Mouse (Mus musculus) lung, embryonic 14.5 days (tissue): ENCODE measurements around the gene Arhgap33. TPM values are rescaled to one million over a fixed set of nuclear protein-coding genes. Genes with fewer than 3 reads are reported as not detected.

Source experiments
- ATAC-seq: fragments of 200-750 bp; cut with Nextera tagmentation; 2 replicates; pipeline ENCODE4 v1.8.0; 2017; ENCODE audit warnings: mild to moderate bottlenecking, moderate TSS enrichment, moderate library complexity; ENCODE audit not compliant: insufficient read depth
- DNase-seq: peaks from one replicate; pipeline ENCODE4 v3.0.0-alpha.2; 2015
- H3K27ac ChIP-seq: fragments of 300-500 bp; sonication (generic); 2 replicates; pipeline ENCODE4 v1.5.1; 2014; ENCODE audit warnings: low read depth, mild to moderate bottlenecking, moderate library complexity
- H3K27me3 ChIP-seq: fragments of 300-500 bp; sonication (generic); 2 replicates; pipeline ENCODE4 v1.6.1; 2014; ENCODE audit warnings: low read length, control low read depth; ENCODE audit not compliant: insufficient read depth
- H3K36me3 ChIP-seq: fragments of 300-500 bp; sonication (generic); 2 replicates; pipeline ENCODE4 v1.6.1; 2014; ENCODE audit warnings: control low read depth; ENCODE audit not compliant: insufficient read depth
- H3K4me1 ChIP-seq: fragments of 300-500 bp; sonication (generic); 2 replicates; pipeline ENCODE4 v1.6.1; 2014; ENCODE audit warnings: antibody characterized with exemption, control low read depth; ENCODE audit not compliant: insufficient read depth
- H3K4me2 ChIP-seq: fragments of 300-500 bp; sonication (generic); 2 replicates; pipeline ENCODE4 v1.6.1; 2014; ENCODE audit warnings: mild to moderate bottlenecking
- H3K4me3 ChIP-seq: fragments of 300-500 bp; sonication (generic); 2 replicates; pipeline ENCODE4 v1.5.1; 2014; ENCODE audit warnings: low read depth, low read length
- H3K9ac ChIP-seq: fragments of 300-500 bp; sonication (generic); 2 replicates; pipeline ENCODE4 v1.6.1; 2014
- H3K9me3 ChIP-seq: fragments of 300-500 bp; sonication (generic); 2 replicates; pipeline ENCODE4 v1.6.1; 2016; ENCODE audit warnings: low read depth, low read length, control low read depth
- CTCF ChIP-seq: IDR thresholded peaks from 2 replicates; pipeline ENCODE4 v1.5.1; 2016; ENCODE audit warnings: antibody characterized with exemption, low read depth
- whole genome bisulfite sequencing: fragments of 180-500 bp; shearing (Covaris S2); extraction: QIAGEN DNeasy Blood & Tissue Kit; methylation state at CpG from one replicate; pipeline ENCODE4 v1.1.7; 2014; 5-methylcytosine and 5-hydroxymethylcytosine counted together
- polyA plus RNA-seq: library from polyadenylated mRNA; unstranded; fragments of >200 nt; fragmentation: Nextera tagmentation; extraction: Ambion mirVana; gene quantifications from 2 replicates; pipeline ENCODE4 v1.2.1, GENCODE M21; 2014

Arhgap33 gene
- 13.8 and 14.3 TPM in 2 replicates for polyA plus RNA-seq

- peak within 1 kb of the TSS; percentile 50 for H3K27ac ChIP-seq
- no peak for TF ChIP-seq CTCF
- H3K4me1 ChIP-seq, result peaks cover 15% of the 10 kb centered on the region; the same call in 1 of the 2 replicates
- peak; percentile 99 for DNase-seq
- no peaks in the 10 kb centered on the region for H3K27me3 ChIP-seq
- under 1% methylated on average over 68 of the region's 84 CpGs for WGBS
- peaks cover 40% of the 10 kb centered on the region for H3K36me3 ChIP-seq
- peak within 1 kb of the TSS; percentile 65 for H3K4me3 ChIP-seq
- H3K4me2 ChIP-seq, result peak within 1 kb of the TSS; percentile 92
- no peaks in the 10 kb centered on the region for H3K9me3 ChIP-seq
- peak; percentile 89 for ATAC-seq
- H3K9ac ChIP-seq, result peak within 1 kb of the TSS; percentile 69
These were observed at the start of gene Arhgap33 for GRCm38 (mm10) chr7:30534633-30535577. TSS of gene Arhgap33 (minus strand) at chr7:30535060.

GRCm38 (mm10) chr7:30584339-30584738 is 49.5 kb upstream of the Arhgap33 start:
- Histone ChIP-seq H3K27me3 (no peaks in the 10 kb centered on the region), H3K27ac (no peak overlapping the region), H3K4me3 (no peak overlapping the region), H3K36me3 (peaks cover 73% of the 10 kb centered on the region), H3K4me2 (no peak overlapping the region), H3K9ac (no peak overlapping the region), H3K4me1 (no peaks in the 10 kb centered on the region), H3K9me3 (no peaks in the 10 kb centered on the region)
- 87% methylated on average over 10 of the region's 10 CpGs for WGBS
- no peak for TF ChIP-seq CTCF
- DNase-seq (no peak), ATAC-seq (no peak)

- Histone ChIP-seq H3K27me3 (no peaks in the 10 kb centered on the region), H3K9ac (no peak overlapping the region), H3K4me3 (no peak overlapping the region), H3K27ac (no peak overlapping the region), H3K4me1 (no peaks in the 10 kb centered on the region), H3K4me2 (no peak overlapping the region), H3K9me3 (no peaks in the 10 kb centered on the region), H3K36me3 (peaks cover 99% of the 10 kb centered on the region)
- ATAC-seq, result no peak
- TF ChIP-seq CTCF, result no peak
- DNase-seq, result no peak
- 94% methylated on average over 16 of the region's 16 CpGs for WGBS
These were observed 46.7 kb upstream of the Arhgap33 start for GRCm38 (mm10) chr7:30581547-30581946.

- Histone ChIP-seq H3K4me3 (no peak overlapping the region), H3K9me3 (no peaks in the 10 kb centered on the region), H3K36me3 (peaks cover 99% of the 10 kb centered on the region), H3K9ac (no peak overlapping the region), H3K4me2 (no peak overlapping the region), H3K27me3 (no peaks in the 10 kb centered on the region), H3K4me1 (no peaks in the 10 kb centered on the region), H3K27ac (no peak overlapping the region)
- no peak for DNase-seq
- 89% methylated on average over 8 of the region's 8 CpGs for WGBS
- no peak for ATAC-seq
- no peak for TF ChIP-seq CTCF
These were observed 45.1 kb upstream of the Arhgap33 start for GRCm38 (mm10) chr7:30579950-30580349.

GRCm38 (mm10) chr7:30572969-30573368 is 38.1 kb upstream of the Arhgap33 start:
- no peak overlapping the region for H3K4me2 ChIP-seq
- peaks cover 97% of the 10 kb centered on the region for H3K36me3 ChIP-seq
- H3K9me3 ChIP-seq, result no peaks in the 10 kb centered on the region
- no peak overlapping the region for H3K9ac ChIP-seq
- WGBS, result 77% methylated on average over 2 of the region's 2 CpGs
- no peak overlapping the region for H3K27ac ChIP-seq
- no peak for TF ChIP-seq CTCF
- ATAC-seq (no peak), DNase-seq (no peak)
- no peaks in the 10 kb centered on the region for H3K27me3 ChIP-seq
- no peak overlapping the region for H3K4me3 ChIP-seq
- H3K4me1 ChIP-seq, result no peaks in the 10 kb centered on the region

GRCm38 (mm10) chr7:30572389-30572788 is 37.5 kb upstream of the Arhgap33 start:
- Histone ChIP-seq H3K9me3 (no peaks in the 10 kb centered on the region), H3K27me3 (no peaks in the 10 kb centered on the region), H3K4me1 (no peaks in the 10 kb centered on the region), H3K4me2 (no peak overlapping the region), H3K36me3 (peaks cover 94% of the 10 kb centered on the region), H3K4me3 (no peak overlapping the region), H3K9ac (no peak overlapping the region), H3K27ac (no peak overlapping the region)
- WGBS, result 90% methylated on average over 5 of the region's 5 CpGs
- no peak for DNase-seq
- TF ChIP-seq CTCF, result no peak
- ATAC-seq, result no peak

GRCm38 (mm10) chr7:30567555-30567954 is 32.7 kb upstream of the Arhgap33 start:
- no peaks in the 10 kb centered on the region for H3K9me3 ChIP-seq
- H3K4me2 ChIP-seq, result no peak overlapping the region
- peaks cover 76% of the 10 kb centered on the region for H3K36me3 ChIP-seq
- ATAC-seq (no peak), DNase-seq (no peak)
- no peaks in the 10 kb centered on the region for H3K27me3 ChIP-seq
- H3K9ac ChIP-seq, result no peak overlapping the region
- no peak overlapping the region for H3K27ac ChIP-seq
- TF ChIP-seq CTCF, result no peak
- no peak overlapping the region for H3K4me3 ChIP-seq
- no peaks in the 10 kb centered on the region for H3K4me1 ChIP-seq
- 81% methylated on average over 11 of the region's 11 CpGs for WGBS
